In the genomic region with DNA sequence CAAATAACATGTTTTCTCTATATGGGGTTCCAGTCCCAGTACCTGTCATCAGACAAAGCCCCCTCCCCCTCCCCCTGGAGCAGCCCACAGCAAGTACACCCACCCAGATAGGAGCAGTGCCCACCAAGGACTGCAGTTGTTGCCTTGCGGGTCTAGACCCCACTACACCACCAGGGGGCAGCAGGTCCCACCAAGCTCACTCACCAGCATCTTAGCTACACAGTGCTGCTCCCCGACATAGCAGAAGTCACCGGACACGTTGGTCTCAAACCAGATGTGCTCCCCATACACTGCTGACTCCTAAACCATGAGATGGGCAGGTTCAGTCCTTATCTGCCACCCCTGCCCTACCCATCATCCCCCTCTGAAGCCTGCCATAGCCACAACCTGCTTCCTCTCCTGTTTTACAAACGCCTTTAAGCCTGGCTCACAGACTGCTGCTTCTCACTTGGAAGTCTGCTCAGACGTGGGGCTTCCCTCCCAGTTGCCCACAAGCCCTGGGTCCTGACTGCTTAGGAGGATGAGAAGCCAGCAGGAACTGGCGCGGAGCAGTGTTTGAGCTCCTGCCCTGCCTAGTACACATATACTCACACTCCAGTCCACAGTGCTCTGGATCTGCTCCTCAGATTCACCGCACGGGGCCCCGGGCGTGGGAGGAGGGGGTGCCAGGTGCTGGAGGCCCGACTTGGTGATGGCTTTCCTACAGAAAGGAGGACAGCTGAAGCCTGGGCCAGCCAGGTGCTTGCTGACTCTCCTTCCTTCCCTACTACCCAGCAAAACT, we compare ENCODE assay signal across 8 mouse cellular contexts. TPM values are rescaled to one million over a fixed set of nuclear protein-coding genes. Genes with fewer than 3 reads are reported as not detected.
DNase-seq lines count a peak whose midpoint lies in the region; ATAC-seq and TF ChIP-seq lines count a peak whose summit lies in the region.

No protein-coding gene starts in this region.

- H3K9ac ChIP-seq in embryonic facial prominence, embryonic 14.5 days (ENCODE audit: low read depth, low read length) = no peak overlapping the region
- peak overlapping the region; percentile 63 for H3K9ac ChIP-seq in heart, embryonic 13.5 days
- H3K9ac ChIP-seq in kidney, postnatal 0 days (ENCODE audit: low read depth, low read length) = no peak overlapping the region
- H3K9ac ChIP-seq in neural tube, embryonic 13.5 days = peak overlapping the region; percentile 49

- H3K27ac ChIP-seq in embryonic facial prominence, embryonic 14.5 days (replicated peaks; ENCODE audit: low read depth, low read length) = no peak overlapping the region
- peak overlapping the region; percentile 54 for H3K27ac ChIP-seq in heart, embryonic 13.5 days (replicated peaks)
- H3K27ac ChIP-seq in kidney, postnatal 0 days = no peak overlapping the region
- no peak overlapping the region for H3K27ac ChIP-seq in neural tube, embryonic 13.5 days (replicated peaks)

- peak; percentile 71 for ATAC-seq in embryonic facial prominence, embryonic 14.5 days (ENCODE audit: low read depth)
- no peak for ATAC-seq in heart, embryonic 13.5 days (ENCODE audit: extremely low read depth, insufficient number of reproducible peaks, low FRiP score, low TSS enrichment)
- peak; percentile 29; the same call in 1 of the 2 replicates for ATAC-seq in kidney, postnatal 0 days (replicated peaks; ENCODE audit: low FRiP score, low read depth)
- peak; percentile 80 for ATAC-seq in neural tube, embryonic 13.5 days (ENCODE audit: low read depth)

- H3K4me3 ChIP-seq in embryonic facial prominence, embryonic 14.5 days (ENCODE audit: low read depth, low read length) = no peak overlapping the region
- H3K4me3 ChIP-seq in heart, embryonic 13.5 days = no peak overlapping the region
- H3K4me3 ChIP-seq in kidney, postnatal 0 days (replicated peaks; ENCODE audit: low read depth, low read length) = no peak overlapping the region
- no peak overlapping the region for H3K4me3 ChIP-seq in neural tube, embryonic 13.5 days

- WGBS in embryonic facial prominence, embryonic 14.5 days = 33% methylated on average over 13 of the region's 13 CpGs
- 41% methylated on average over 13 of the region's 13 CpGs for WGBS in heart, embryonic 13.5 days
- WGBS in kidney, postnatal 0 days = 42% methylated on average over 13 of the region's 13 CpGs
- WGBS in neural tube, embryonic 13.5 days = 49% methylated on average over 13 of the region's 13 CpGs

- H3K4me2 ChIP-seq in embryonic facial prominence, embryonic 14.5 days (ENCODE audit: low read depth, low read length) = no peak overlapping the region
- H3K4me2 ChIP-seq in heart, embryonic 13.5 days = no peak overlapping the region
- H3K4me2 ChIP-seq in kidney, postnatal 0 days (ENCODE audit: low read length) = no peak overlapping the region
- H3K4me2 ChIP-seq in neural tube, embryonic 13.5 days = no peak overlapping the region

- TF ChIP-seq CTCF in kidney, postnatal 0 days (IDR thresholded peaks at IDR 0.05; ENCODE audit: low read depth) = peak; percentile 95

- H3K9me3 ChIP-seq in embryonic facial prominence, embryonic 14.5 days (ENCODE audit: control insufficient read depth, low read length) = no peaks in the 10 kb centered on the region
- no peaks in the 10 kb centered on the region for H3K9me3 ChIP-seq in heart, embryonic 13.5 days
- no peaks in the 10 kb centered on the region for H3K9me3 ChIP-seq in kidney, postnatal 0 days (replicated peaks; ENCODE audit: low read length)
- H3K9me3 ChIP-seq in neural tube, embryonic 13.5 days = no peaks in the 10 kb centered on the region

- DNase-seq in CD4-positive, CD25-positive, alpha-beta regulatory T cell, adult 2 months (ENCODE audit: low read depth, low spot score) = peak; percentile 91
- peak; percentile 80 to 87 for DNase-seq in adrenal gland, postnatal 36 days
- peak; percentile 80 for DNase-seq in embryonic facial prominence, embryonic 14.5 days (ENCODE audit: low spot score)
- DNase-seq in kidney, postnatal 0 days (ENCODE audit: low spot score) = peak; percentile 80
- DNase-seq in lung, adult 18-20 months = peak; percentile 72 to 79
- DNase-seq in testis, postnatal 10 days (ENCODE audit: low spot score) = peak; percentile 89

- H3K4me1 ChIP-seq in embryonic facial prominence, embryonic 14.5 days (ENCODE audit: control insufficient read depth, insufficient read depth, low read length) = peaks cover 19% of the 10 kb centered on the region
- H3K4me1 ChIP-seq in heart, embryonic 13.5 days = peaks cover 68% of the 10 kb centered on the region
- H3K4me1 ChIP-seq in kidney, postnatal 0 days (replicated peaks; ENCODE audit: insufficient read depth, low read length) = peaks cover 24% of the 10 kb centered on the region
- H3K4me1 ChIP-seq in neural tube, embryonic 13.5 days (replicated peaks) = peaks cover 47% of the 10 kb centered on the region

- no peaks in the 10 kb centered on the region for H3K27me3 ChIP-seq in embryonic facial prominence, embryonic 14.5 days (replicated peaks; ENCODE audit: control insufficient read depth, insufficient read depth, low read length)
- H3K27me3 ChIP-seq in heart, embryonic 13.5 days (replicated peaks) = no peaks in the 10 kb centered on the region
- no peaks in the 10 kb centered on the region for H3K27me3 ChIP-seq in kidney, postnatal 0 days (ENCODE audit: insufficient read depth, low read length)
- no peaks in the 10 kb centered on the region for H3K27me3 ChIP-seq in neural tube, embryonic 13.5 days

- peaks cover 6% of the 10 kb centered on the region for H3K36me3 ChIP-seq in embryonic facial prominence, embryonic 14.5 days (ENCODE audit: control insufficient read depth, insufficient read depth, low read length)
- peaks cover 53% of the 10 kb centered on the region for H3K36me3 ChIP-seq in heart, embryonic 13.5 days
- peaks cover 7% of the 10 kb centered on the region; the same call in 1 of the 2 replicates for H3K36me3 ChIP-seq in kidney, postnatal 0 days (ENCODE audit: insufficient read depth, low read length)
- peaks cover 15% of the 10 kb centered on the region for H3K36me3 ChIP-seq in neural tube, embryonic 13.5 days

RNA-seq across cellular contexts. Expression of a gene that starts 1.1 kb away (rescaled TPM):
- not detected for total RNA-seq in adrenal gland, postnatal 36 days (2021)
- polyA plus RNA-seq in embryonic facial prominence, embryonic 14.5 days (2014; fragmentation: Nextera tagmentation; extraction: Ambion mirVana) = 0.70 and 0.76 TPM in 2 replicates
- polyA plus RNA-seq in heart, embryonic 13.5 days (2015; fragmentation: Nextera tagmentation; extraction: Ambion mirVana) = 1.6 and 2.2 TPM in 2 replicates
- polyA plus RNA-seq in kidney, postnatal 0 days (2015; fragmentation: Nextera tagmentation; extraction: Ambion mirVana) = 0.12 TPM in 1 of 2 replicates, not detected in the other
- 0.22 TPM in 1 of 2 replicates, not detected in the other for polyA plus RNA-seq in neural tube, embryonic 13.5 days (2015; fragmentation: Nextera tagmentation; extraction: Ambion mirVana)

RNA-seq across cellular contexts. Expression of a gene that starts 12.3 kb away (rescaled TPM):
- 10 to 100 TPM in 1 of 2 experiments, 1 to 10 TPM in 1; 6.7 to 11.6 TPM for total RNA-seq in adrenal gland, postnatal 36 days (2021)
- 700 and 828 TPM in 2 replicates for polyA plus RNA-seq in embryonic facial prominence, embryonic 14.5 days (2014; fragmentation: Nextera tagmentation; extraction: Ambion mirVana)
- polyA plus RNA-seq in heart, embryonic 13.5 days (2015; fragmentation: Nextera tagmentation; extraction: Ambion mirVana) = 603 and 654 TPM in 2 replicates
- polyA plus RNA-seq in kidney, postnatal 0 days (2015; fragmentation: Nextera tagmentation; extraction: Ambion mirVana) = 639 and 693 TPM in 2 replicates
- polyA plus RNA-seq in neural tube, embryonic 13.5 days (2015; fragmentation: Nextera tagmentation; extraction: Ambion mirVana) = 289 and 336 TPM in 2 replicates

RNA-seq across cellular contexts. Expression of a gene that starts 17.3 kb away (rescaled TPM):
- 1 to 10 TPM; 2.7 to 2.9 TPM for total RNA-seq in adrenal gland, postnatal 36 days (2021)
- 0.31 and 0.47 TPM in 2 replicates for polyA plus RNA-seq in embryonic facial prominence, embryonic 14.5 days (2014; fragmentation: Nextera tagmentation; extraction: Ambion mirVana)
- not detected in 2 replicates for polyA plus RNA-seq in heart, embryonic 13.5 days (2015; fragmentation: Nextera tagmentation; extraction: Ambion mirVana)
- polyA plus RNA-seq in kidney, postnatal 0 days (2015; fragmentation: Nextera tagmentation; extraction: Ambion mirVana) = 0.22 TPM in 1 of 2 replicates, not detected in the other
- 1.2 and 1.5 TPM in 2 replicates for polyA plus RNA-seq in neural tube, embryonic 13.5 days (2015; fragmentation: Nextera tagmentation; extraction: Ambion mirVana)

RNA-seq across cellular contexts. Expression of a gene that starts 31.3 kb away (rescaled TPM):
- 10 to 100 TPM; 45.1 to 48.0 TPM for total RNA-seq in adrenal gland, postnatal 36 days (2021)
- polyA plus RNA-seq in embryonic facial prominence, embryonic 14.5 days (2014; fragmentation: Nextera tagmentation; extraction: Ambion mirVana) = 44.9 and 47.4 TPM in 2 replicates
- polyA plus RNA-seq in heart, embryonic 13.5 days (2015; fragmentation: Nextera tagmentation; extraction: Ambion mirVana) = 37.9 and 43.4 TPM in 2 replicates
- 32.1 and 32.4 TPM in 2 replicates for polyA plus RNA-seq in kidney, postnatal 0 days (2015; fragmentation: Nextera tagmentation; extraction: Ambion mirVana)
- polyA plus RNA-seq in neural tube, embryonic 13.5 days (2015; fragmentation: Nextera tagmentation; extraction: Ambion mirVana) = 35.7 and 38.8 TPM in 2 replicates

Comparison
In these comparisons a context has a peak if more than half of its experiments do, and no peak if none do; other contexts are left out.
1. H3K9ac ChIP-seq: peak in heart, embryonic 13.5 days (single experiment) and neural tube, embryonic 13.5 days (single experiment); none in embryonic facial prominence, embryonic 14.5 days (single experiment) and kidney, postnatal 0 days (single experiment).
2. Peak in every context shown above with its lines, with median percentiles within 50 percentile points of each other: DNase-seq.